Mouse (Mus musculus): ENCODE data around the gene Setdb1. TPM values are rescaled to one million over a fixed set of nuclear protein-coding genes. Genes with fewer than 3 reads are reported as not detected.
"Not testable (repeated sequence)": the region's sequence is repeated elsewhere in the genome, so short reads cannot be mapped to it uniquely, and the experiment has no call there.

The Setdb1 gene
- polyA plus RNA-seq, 1 experiment from 2014 or later = 7.5 TPM

- TF ChIP-seq CTCF (IDR thresholded peaks at IDR 0.05; ENCODE audit: low read depth) = no peak
- H3K9me3 ChIP-seq (ENCODE audit: control insufficient read depth) = no peaks in the 10 kb centered on the region
- peaks cover 12% of the 10 kb centered on the region; the same call in 1 of the 2 replicates for H3K36me3 ChIP-seq (ENCODE audit: control insufficient read depth, insufficient read depth)
- no peaks in the 10 kb centered on the region for H3K4me1 ChIP-seq (replicated peaks; ENCODE audit: control insufficient read depth, insufficient read depth, low read length)
- WGBS = 94% methylated on average over 2 of the region's 2 CpGs
- H3K27ac ChIP-seq (ENCODE audit: low read depth, low read length) = no peak overlapping the region
- no peak overlapping the region for H3K9ac ChIP-seq (ENCODE audit: low read depth, low read length)
- H3K27me3 ChIP-seq (replicated peaks; ENCODE audit: control insufficient read depth, insufficient read depth, low read length) = no peaks in the 10 kb centered on the region
- ATAC-seq = no peak
- no peak overlapping the region for H3K4me2 ChIP-seq (replicated peaks; ENCODE audit: low read depth)
- no peak overlapping the region for H3K4me3 ChIP-seq (ENCODE audit: low read depth, low read length)
Observed at GRCm38 (mm10) chr3:95357746-95358145, 744 bp upstream of the Setdb1 start.

DNA sequence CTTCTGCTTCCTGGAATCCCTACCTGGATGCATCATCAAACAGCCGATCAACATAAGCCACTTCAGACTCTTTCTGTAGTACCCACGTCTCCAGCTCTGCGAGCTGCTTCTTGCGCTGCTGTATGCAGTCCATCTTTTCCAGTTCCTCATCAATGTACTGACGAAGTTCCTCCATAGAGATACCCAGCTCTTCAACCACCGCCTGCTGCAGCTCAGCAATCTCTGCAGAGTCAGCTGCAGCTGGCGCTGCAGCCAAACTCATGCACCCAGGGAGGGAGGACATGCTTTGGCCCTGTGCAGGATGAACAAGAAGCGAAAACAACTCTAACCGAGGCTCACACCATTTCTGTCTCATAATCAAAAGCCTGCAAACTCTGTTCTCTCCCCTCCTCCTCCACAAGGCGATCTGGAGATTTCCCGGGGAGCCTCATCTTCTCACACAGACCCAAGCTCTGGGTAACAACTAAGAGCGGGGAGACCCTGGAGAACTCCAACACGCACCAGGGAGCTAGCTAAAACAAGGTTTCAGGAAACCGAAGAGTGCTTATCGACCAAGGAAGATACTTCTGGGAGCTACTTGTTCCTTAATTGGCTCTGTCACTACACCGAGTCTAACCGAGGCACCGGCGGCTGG lies 974 bp downstream of the Setdb1 start:
- Histone ChIP-seq H3K36me3 (ENCODE audit: control insufficient read depth, insufficient read depth) (peaks cover 15% of the 10 kb centered on the region; the same call in 1 of the 2 replicates), H3K4me3 (ENCODE audit: low read depth, low read length) (peak overlapping the region; percentile 46), H3K4me2 (replicated peaks; ENCODE audit: low read depth) (peak overlapping the region; percentile 60)
- H3K9me3 ChIP-seq (ENCODE audit: control insufficient read depth); H3K27ac ChIP-seq (ENCODE audit: low read depth, low read length); H3K9ac ChIP-seq (ENCODE audit: low read depth, low read length); H3K27me3 ChIP-seq (replicated peaks; ENCODE audit: control insufficient read depth, insufficient read depth, low read length); H3K4me1 ChIP-seq (replicated peaks; ENCODE audit: control insufficient read depth, insufficient read depth, low read length); ATAC-seq: not testable (repeated sequence)
- WGBS = 11% methylated on average over 8 of the region's 19 CpGs

- Histone ChIP-seq H3K36me3 (ENCODE audit: control insufficient read depth, insufficient read depth) (peaks cover 66% of the 10 kb centered on the region), H3K4me3 (ENCODE audit: low read depth, low read length) (no peak overlapping the region), H3K27me3 (replicated peaks; ENCODE audit: control insufficient read depth, insufficient read depth, low read length) (no peaks in the 10 kb centered on the region), H3K4me1 (replicated peaks; ENCODE audit: control insufficient read depth, insufficient read depth, low read length) (no peaks in the 10 kb centered on the region), H3K9me3 (ENCODE audit: control insufficient read depth) (no peaks in the 10 kb centered on the region), H3K27ac (ENCODE audit: low read depth, low read length) (no peak overlapping the region), H3K9ac (ENCODE audit: low read depth, low read length) (no peak overlapping the region), H3K4me2 (replicated peaks; ENCODE audit: low read depth) (no peak overlapping the region)
- 0 out of 2 replicates have a peak, but pooled peaks have one; percentile 43 for ATAC-seq
- peak; percentile 85 for TF ChIP-seq CTCF (IDR thresholded peaks at IDR 0.05; ENCODE audit: low read depth)
Observed at GRCm38 (mm10) chr3:95349491-95349890, 7.5 kb downstream of the Setdb1 start.

GRCm38 (mm10) chr3:95348343-95348742 lies 8.7 kb downstream of the Setdb1 start:
- H3K27me3 ChIP-seq (replicated peaks; ENCODE audit: control insufficient read depth, insufficient read depth, low read length); H3K27ac ChIP-seq (ENCODE audit: low read depth, low read length); ATAC-seq; H3K4me2 ChIP-seq (replicated peaks; ENCODE audit: low read depth); H3K4me3 ChIP-seq (ENCODE audit: low read depth, low read length); H3K9me3 ChIP-seq (ENCODE audit: control insufficient read depth); H3K9ac ChIP-seq (ENCODE audit: low read depth, low read length); H3K4me1 ChIP-seq (replicated peaks; ENCODE audit: control insufficient read depth, insufficient read depth, low read length): not testable (repeated sequence)
- 98% methylated on average over 3 of the region's 5 CpGs for WGBS
- H3K36me3 ChIP-seq (ENCODE audit: control insufficient read depth, insufficient read depth) = peaks cover 66% of the 10 kb centered on the region

- no peaks in the 10 kb centered on the region for H3K4me1 ChIP-seq (replicated peaks; ENCODE audit: control insufficient read depth, insufficient read depth, low read length)
- H3K9me3 ChIP-seq (ENCODE audit: control insufficient read depth) = no peaks in the 10 kb centered on the region
- no peak overlapping the region for H3K27ac ChIP-seq (ENCODE audit: low read depth, low read length)
- ATAC-seq = no peak
- peaks cover 73% of the 10 kb centered on the region for H3K36me3 ChIP-seq (ENCODE audit: control insufficient read depth, insufficient read depth)
- WGBS = 95% methylated on average over 7 of the region's 7 CpGs
- H3K4me3 ChIP-seq (ENCODE audit: low read depth, low read length) = no peak overlapping the region
- no peaks in the 10 kb centered on the region for H3K27me3 ChIP-seq (replicated peaks; ENCODE audit: control insufficient read depth, insufficient read depth, low read length)
- no peak for TF ChIP-seq CTCF (IDR thresholded peaks at IDR 0.05; ENCODE audit: low read depth)
- H3K4me2 ChIP-seq (replicated peaks; ENCODE audit: low read depth) = no peak overlapping the region
- H3K9ac ChIP-seq (ENCODE audit: low read depth, low read length) = no peak overlapping the region
Observed at GRCm38 (mm10) chr3:95346454-95346853, 10.5 kb downstream of the Setdb1 start.

DNA sequence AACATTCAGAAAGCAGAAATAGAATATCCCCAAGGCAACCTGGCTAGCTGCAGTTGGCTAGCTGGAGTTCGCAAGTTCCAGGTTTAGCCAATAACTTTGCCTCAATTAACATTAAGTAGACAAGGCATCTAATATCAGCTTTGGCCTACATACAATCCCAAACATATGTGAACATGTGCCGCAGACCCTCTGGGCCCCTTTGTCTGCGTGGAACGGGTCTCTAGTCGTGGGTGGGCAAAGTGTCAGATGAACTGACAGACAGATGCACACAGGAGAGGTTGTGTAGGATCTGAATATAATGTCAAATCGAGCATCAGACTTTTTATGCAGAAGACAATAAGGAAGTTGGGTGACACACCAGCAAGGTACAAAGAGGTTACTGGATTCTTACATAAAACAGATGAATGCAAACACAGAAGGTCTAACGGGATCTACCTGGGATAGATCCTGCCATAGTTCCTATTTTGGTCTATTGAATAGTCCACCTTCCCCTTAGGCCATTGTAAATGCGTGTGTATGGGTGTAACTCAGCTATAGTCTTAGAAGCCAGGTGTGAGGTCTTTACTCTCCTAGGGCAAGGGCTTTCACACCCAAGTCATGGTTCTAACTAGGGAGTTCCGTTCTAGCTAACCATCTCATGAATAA lies 13.5 kb downstream of the Setdb1 start:
- WGBS = 94% methylated on average over 9 of the region's 9 CpGs
- H3K4me3 ChIP-seq (ENCODE audit: low read depth, low read length); H3K4me1 ChIP-seq (replicated peaks; ENCODE audit: control insufficient read depth, insufficient read depth, low read length); H3K4me2 ChIP-seq (replicated peaks; ENCODE audit: low read depth); ATAC-seq; H3K9ac ChIP-seq (ENCODE audit: low read depth, low read length); H3K27ac ChIP-seq (ENCODE audit: low read depth, low read length); H3K27me3 ChIP-seq (replicated peaks; ENCODE audit: control insufficient read depth, insufficient read depth, low read length); H3K9me3 ChIP-seq (ENCODE audit: control insufficient read depth): not testable (repeated sequence)
- peaks cover 79% of the 10 kb centered on the region for H3K36me3 ChIP-seq (ENCODE audit: control insufficient read depth, insufficient read depth)
